ENCODE assay signal across 8 mouse cellular contexts in the genomic region with DNA sequence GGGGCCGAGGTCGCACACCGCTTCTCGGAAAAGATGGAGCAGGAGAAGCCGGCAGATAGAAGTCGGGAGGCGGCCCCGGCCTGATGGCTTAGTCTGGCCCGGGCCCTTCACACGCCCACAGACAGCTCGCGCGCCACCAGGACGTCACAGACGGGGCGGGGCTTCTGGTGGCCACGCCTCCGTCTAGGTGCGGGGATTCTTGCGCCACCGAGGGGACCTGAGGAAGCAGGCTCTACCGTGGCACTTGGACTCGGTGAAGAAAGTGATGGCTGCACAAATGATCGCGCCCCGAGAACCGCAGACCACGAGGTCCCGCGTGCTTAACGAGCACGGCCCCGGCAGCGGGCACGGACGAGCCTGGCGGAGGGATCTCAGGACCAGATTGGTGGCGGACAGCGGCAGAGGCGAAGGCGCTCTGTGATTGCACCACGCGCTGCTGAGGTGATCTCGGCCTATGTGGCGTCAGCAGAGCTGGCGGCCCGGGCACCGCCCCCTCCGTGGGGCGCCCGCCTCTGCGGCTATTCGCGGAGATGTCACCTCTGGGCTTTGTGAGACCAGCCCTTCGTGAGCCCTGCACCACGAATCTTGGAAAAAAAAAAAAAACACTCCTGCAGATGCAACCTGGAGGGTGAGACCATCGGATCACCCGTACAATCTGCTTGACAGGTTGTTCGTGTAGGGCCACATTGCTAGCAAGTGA. TPM values are rescaled to one million over a fixed set of nuclear protein-coding genes. Genes with fewer than 3 reads are reported as not detected.
DNase-seq lines count a peak whose midpoint lies in the region; ATAC-seq lines count a peak whose summit lies in the region.

A gene (minus strand): TSS at position 406 of the 700 bp plus-strand sequence.

- ATAC-seq in inflammation-experienced regulatory T-cells, adult 6 months, result peak; percentile 90
- peak; percentile 98 for ATAC-seq in megakaryocyte-erythroid progenitor cell, adult 5-6 weeks (replicated peaks; ENCODE audit: low FRiP score, low TSS enrichment, poor library complexity, severe bottlenecking)

- intact Hi-C loops in gastrocnemius, postnatal 14 days (cut with DNase I; ENCODE audit: low total_unique reads), result no loop called here
- intact Hi-C loops in left cerebral cortex, postnatal 10 days (cut with DNase I), result loop anchor here (10.0 kb wide), 1 partner anchor 90 kb away; a partner anchor contains a TSS

- peak; percentile 76 for DNase-seq in adipocyte (ENCODE audit: low spot score)
- peak; percentile 94 for DNase-seq in embryo, embryonic 10 days (ENCODE audit: low spot score)
- DNase-seq in gastrocnemius, postnatal 14 days, result peak; percentile 82
- DNase-seq in left cerebral cortex, postnatal 10 days (ENCODE audit: extremely low spot score in 1 of 2, low spot score in 2 of 2), result peak; percentile 90 to 93
- peak; percentile 91 for DNase-seq in right cerebral cortex, postnatal 25 days
- DNase-seq in urinary bladder, postnatal 4 days (ENCODE audit: low spot score in 2 of 2), result peak; percentile 83 to 86

RNA-seq across cellular contexts. Expression of the gene that starts here (rescaled TPM):
- 1 to 10 TPM; 1.9 to 4.7 TPM for total RNA-seq in gastrocnemius, postnatal 14 days (2021)
- polyA plus RNA-seq in inflammation-experienced regulatory T-cells, adult 6 months (2017; shearing (Covaris generic)), result 10 to 100 TPM; 36.8 to 62.9 (median 53.1) TPM
- 10 to 100 TPM; 76.0 to 87.4 TPM for total RNA-seq in left cerebral cortex, postnatal 10 days (2021)
- total RNA-seq in megakaryocyte-erythroid progenitor cell, adult 5-6 weeks (2014; fragmentation: Nextera tagmentation), result 7.4 and 11.0 TPM in 2 replicates
- 17.5 and 27.3 TPM in 2 replicates for total RNA-seq in megakaryocyte-erythroid progenitor cell, adult 5-6 weeks (2017)

Comparison
In these comparisons a context has a peak if more than half of its experiments do, and no peak if none do; other contexts are left out.
1. Peak in every context shown above with its lines: DNase-seq and ATAC-seq.